Mouse (Mus musculus): Measurements from ENCODE around the gene Dpf3.

Gene Dpf3

DNA sequence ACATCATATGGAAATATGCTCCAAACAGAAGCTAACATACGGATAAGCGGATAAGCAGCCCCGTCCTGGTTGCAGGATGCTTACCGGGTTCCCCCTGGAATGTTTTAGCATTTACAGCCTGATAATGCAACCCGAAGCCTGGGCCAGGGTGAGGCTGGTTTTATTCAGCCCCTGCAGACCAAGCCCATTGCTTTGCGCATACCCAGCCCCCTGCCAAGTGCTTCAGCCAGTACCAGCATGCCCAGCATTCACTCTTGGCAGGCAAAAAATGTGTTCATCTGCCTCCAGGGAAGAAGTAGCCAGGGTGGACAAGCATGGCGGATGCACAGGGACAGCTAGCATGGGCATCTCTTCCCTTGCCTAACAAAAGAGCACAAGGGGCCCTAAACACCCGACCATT is 279.5 kb downstream of the Dpf3 start:
- DNase-seq: peak; percentile 77

DNA sequence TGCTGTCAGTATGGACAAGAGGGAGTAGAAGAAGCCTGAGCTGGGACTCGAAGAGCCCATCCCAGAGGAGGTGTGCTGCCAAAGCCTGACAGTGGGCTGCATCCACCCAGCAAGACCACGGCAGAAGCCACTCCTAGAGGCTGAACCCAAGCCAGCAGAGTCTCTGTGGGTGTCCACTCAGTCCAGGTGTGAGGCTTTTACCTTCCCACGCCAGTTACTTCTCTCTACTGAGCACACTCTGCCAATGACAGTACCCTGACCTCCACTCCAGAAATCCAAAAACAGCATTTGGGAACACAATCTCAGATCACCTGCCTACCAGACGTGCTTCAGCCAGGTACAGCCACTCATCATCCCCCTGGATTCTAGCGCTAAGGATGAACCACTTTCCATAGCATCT is 280.0 kb downstream of the Dpf3 start:
- peak; percentile 53 for DNase-seq

DNA sequence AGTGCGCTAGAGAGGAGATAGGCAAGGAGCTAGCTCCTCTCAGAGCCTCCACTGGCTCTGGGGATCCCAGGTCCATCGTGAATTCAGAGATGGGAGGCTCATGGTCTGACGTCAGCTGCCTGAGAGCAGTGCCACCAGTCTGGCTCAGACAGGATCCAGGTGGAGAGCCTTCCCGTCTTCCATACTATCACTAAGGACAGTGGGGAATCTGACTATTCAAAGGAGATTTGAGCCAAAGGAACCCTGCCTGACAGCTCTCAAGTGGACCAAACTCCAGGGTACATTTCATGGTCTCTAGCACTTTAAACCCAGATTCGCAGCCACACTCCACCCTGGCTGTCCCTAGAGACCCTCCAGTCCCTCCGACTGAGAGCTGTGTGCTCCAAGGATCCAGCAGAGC is 280.6 kb downstream of the Dpf3 start:
- no peak for DNase-seq

DNA sequence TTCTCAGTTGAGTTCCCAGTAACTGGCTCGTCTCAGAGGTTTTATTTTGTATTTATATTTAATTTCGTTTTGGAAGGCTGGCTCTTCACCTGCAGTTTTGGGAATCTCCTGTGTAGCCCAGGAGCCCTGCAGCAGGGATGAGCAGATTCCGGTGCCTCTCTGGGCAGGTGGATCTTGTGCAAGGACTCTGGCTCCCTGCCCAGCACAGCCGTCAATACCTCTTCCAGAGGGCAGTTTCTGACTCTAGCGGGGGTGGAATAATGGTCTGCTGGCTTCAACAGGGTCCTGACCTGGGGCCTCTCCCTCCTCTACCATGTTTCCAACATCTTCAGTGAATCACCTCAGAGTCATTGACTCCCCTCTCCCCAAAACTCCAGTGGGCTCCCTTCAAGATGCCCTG is 283.2 kb downstream of the Dpf3 start:
- peak; percentile 72 for DNase-seq

DNA sequence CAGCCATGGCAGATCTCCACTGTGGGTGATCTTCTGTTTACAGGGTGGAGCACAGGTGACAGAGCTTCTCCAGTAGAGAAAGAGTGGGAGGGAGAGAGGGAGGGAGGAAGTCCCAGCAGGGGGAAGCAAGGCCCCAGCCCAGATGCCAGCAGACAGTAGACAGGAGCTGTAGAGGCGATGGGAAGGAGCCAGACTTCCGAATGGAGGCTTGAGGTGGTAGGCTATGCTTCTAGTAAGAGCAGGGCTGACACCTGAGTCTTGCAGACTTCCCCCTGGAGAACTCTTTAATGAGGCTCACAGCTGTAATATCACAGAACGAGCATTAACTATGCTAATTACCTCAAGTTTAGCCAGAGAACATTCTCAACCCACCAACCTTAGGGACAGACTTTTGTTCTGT is 285.8 kb downstream of the Dpf3 start:
- DNase-seq: no peak

DNA sequence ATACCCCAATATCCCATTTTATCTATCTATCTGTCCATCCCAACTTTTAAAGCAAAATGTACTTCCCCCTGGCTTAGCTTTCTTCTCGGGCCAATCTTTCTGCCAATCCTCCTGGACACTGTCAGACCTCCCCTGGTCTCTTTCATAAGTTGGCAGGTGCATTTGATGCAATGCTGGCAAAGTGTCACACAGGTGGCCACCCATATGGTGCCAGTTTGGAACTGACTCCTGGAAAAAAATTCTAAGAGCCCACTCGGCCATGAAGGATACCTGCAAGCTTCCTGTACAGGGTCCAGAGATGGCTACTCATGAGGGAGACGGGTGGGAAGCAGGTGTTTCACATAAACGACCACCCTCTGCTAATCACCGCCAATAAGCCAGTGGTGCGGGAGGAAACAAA is 307.0 kb downstream of the Dpf3 start:
- DNase-seq: peak; percentile 96

DNA sequence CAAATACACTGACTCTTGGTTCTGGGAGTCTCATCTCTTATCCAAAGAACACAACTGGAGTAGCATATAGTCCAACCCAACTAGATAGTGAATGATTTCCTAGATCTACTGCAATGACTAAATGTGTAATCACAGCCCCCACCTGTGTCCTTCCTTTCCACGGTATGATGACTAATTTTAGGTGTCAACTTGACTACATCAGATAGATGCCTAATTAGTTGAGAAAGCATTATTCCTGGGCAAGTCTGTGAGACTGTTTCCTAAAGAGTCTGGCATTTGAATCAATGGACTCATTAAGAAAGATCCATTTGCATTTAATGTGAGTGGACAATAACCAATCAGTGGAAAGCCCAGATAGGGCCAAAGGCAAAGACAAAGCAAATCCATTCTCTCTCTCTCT is 307.7 kb downstream of the Dpf3 start:
- no peak for DNase-seq

DNA sequence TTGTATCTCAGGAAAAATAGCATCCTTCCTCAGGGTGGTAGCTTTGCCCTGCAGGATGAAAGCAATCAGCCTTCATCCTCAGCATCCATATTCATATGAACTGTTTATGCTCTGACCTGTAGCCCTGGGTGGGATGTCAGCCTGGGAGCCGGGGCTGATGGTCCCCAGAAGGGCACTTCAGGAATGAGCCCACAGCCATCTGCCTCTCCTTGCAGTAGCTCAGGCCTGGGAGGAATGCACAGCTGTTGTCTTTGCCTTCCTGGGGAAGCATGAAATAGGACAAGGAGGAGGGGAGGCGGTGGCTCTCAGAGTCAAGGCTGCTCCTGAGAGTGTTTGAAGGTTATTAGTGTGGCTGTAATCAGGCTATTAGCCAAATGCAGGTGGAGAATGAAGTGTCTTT is 308.7 kb downstream of the Dpf3 start:
- peak; percentile 46 for DNase-seq

DNA sequence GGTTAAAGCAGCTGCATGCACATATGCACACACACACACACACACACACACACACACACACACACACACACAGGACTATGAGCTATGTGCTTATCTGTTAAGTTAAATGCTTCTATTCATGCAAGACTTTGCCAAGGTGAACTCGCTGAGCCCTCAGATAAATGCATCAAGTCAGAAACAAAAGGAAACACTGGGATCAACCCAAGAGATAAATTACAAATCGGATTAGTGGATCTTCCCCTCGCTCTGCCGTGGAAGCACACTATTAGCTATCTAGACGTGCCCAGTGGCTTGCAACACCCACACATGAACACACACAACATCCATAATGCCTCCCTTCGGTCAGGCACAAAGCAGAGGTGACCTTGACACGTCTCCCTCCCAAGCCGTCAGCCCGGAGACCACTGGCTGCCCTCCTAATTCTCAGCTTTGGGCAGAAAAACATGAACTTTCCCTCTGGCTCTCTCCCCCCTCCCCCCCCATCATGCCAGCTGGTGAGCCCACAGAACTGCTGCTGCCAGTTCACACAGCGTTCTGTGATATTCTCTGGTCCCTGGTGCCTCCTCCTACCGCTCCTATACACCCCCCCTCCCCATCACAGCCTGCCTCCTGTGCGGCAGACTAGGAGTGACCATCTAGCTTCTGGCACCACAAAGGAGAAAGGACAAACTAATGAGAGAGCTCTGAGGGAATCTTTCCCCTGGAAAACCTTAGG is 317.9 kb downstream of the Dpf3 start:
- no peak for DNase-seq

DNA sequence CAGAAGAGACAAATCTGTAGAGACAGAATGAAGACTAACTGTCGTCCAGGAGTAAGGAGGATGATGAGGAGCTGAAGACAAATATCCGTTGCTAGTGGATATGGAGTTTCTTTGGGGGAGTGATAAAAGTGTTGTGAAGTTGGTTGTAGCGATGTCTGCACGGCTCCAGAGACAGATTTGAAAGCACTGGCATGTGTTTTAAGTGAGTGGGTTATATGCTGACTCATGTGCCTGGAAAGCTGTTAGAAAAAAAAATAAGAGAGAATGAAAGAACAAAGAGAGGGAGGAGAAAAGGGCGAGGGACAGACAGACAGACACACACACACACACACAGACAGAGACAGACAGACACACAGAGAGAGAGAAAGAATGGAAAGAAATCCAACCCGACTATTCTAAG is 319.2 kb downstream of the Dpf3 start:
- no peak for DNase-seq

DNA sequence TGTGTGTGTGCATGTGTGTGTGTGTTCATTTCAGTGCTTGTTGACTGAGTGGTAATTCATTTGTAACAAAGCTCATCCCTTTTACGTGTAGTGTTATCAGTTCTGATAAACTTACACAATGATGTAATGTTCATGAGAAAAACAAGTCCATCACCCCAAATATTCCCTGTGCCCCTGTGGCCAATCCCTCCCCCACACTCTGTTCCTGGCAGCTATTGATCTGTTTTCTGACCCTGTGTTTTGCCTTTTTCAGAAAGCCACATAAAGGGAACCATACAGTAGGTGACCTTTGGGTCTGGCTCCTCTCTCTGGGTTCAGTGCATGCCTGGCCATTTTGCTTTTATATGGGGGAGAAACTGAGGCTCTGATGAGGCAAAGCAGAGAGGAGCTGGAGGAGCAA is 322.5 kb downstream of the Dpf3 start:
- no peak for DNase-seq
